Mouse (Mus musculus): ENCODE measurements around the gene Mob3a. TPM values are rescaled to one million over a fixed set of nuclear protein-coding genes. Genes with fewer than 3 reads are reported as not detected.
A peak's percentile ranks its signal among the peaks of the same experiment; 100 is the strongest.

Mob3a gene
- polyA plus RNA-seq, 1 experiment = 5.2 TPM

DNA sequence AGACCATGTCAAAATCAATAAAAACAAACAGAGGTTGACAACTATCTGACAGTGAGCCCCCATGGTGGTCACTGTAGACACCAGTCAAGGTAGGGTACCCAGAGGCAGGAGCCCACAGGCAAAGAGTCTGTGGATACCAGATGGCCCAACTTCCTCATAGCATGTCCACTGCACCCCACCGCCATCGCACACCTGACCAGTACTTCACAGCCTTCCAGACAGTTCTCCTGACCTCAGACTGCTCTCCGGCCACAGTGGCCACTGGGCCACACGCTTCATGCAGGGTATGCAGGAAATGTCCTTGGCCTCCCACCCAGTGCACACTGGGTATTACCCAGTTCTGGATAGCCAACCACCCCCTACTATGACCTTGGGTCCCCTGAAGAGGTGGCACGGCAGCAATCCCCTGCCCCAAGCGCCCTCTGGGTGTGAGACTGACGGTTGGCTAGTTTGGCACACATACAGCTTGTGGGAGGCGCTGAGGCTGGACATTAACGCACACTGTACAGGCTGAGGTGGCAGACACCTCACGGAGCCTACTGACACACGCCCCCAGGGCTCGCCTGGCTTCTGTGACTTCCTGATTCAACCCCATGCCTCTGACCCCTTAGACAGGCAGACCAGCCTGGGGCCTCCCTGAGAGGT lies 8.3 kb downstream of the Mob3a start:
- Histone ChIP-seq H3K4me3 (ENCODE audit: insufficient read depth, low read depth, low read length) (no peak overlapping the region), H3K27ac (replicated peaks; ENCODE audit: low read depth, low read length) (peak overlapping the region; percentile 89), H3K4me1 (ENCODE audit: control insufficient read depth, insufficient read depth, insufficient read length, low read length) (peaks cover 11% of the 10 kb centered on the region)

DNA sequence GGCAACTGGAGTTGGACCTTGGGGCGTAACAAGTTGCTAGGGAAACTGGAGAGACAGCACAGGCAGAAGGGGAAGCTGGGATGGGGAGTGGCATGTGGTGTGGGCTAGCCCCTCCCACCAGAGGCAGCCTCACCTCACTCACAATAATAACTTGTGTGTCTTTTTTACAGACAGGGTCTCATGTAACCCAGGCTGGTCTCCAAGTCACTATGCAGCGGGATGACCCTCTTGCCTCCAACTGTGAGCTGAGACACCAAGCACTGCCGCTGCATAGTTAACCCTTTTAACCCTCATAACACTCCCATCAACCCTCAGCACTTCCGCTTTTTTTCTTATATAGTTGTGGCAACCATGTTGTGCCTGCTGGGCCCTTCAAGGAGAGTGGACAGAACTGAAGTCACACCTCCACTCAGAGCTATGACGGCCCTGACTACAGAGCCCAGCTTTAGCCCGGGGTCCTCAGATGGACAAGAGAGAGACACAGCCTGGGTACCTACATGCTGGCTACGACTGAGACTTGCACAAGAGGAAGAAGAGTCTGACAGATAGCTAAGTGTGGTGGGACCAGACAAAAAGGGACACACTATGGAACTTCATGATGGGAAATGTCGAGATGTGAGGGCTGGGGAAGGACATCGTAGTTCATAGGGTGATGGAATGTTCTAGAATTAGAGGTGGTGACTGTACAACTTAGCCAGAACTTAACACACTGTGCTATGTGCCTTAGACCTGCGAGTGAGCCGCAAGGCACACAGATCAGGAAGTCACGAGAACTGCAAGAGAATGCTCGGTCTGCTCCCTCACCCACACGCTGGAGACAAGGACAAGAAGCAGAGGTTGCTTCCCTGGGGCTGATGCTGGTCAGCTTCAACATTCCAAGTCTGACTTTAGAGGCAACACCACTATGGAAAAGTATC lies 9.3 kb downstream of the Mob3a start:
- Histone ChIP-seq H3K4me3 (ENCODE audit: insufficient read depth, low read depth, low read length) (no peak overlapping the region), H3K27ac (replicated peaks; ENCODE audit: low read depth, low read length) (peak overlapping the region; percentile 74), H3K4me1 (ENCODE audit: control insufficient read depth, insufficient read depth, insufficient read length, low read length) (peaks cover 11% of the 10 kb centered on the region)

DNA sequence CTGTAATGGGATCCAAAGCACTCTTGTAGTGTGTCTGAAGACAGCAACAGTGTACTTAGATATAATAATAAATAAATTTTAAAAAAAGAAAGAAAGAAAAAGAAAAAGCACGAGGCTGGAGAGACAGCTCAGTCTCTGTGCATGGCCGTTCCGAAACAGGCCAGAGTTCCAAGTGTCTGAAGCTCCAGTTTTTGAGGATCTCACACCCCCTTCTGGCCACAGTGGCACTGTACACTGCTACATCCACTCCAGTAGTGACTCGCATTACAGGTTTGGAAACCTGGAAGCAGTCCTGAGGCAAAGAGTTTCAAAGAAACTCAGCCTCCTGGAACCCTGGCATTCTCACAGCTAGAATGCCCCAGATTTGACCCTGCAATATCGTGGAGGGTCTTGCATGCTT lies 13.9 kb downstream of the Mob3a start:
- H3K4me3 ChIP-seq (ENCODE audit: insufficient read depth, low read depth, low read length) = no peak overlapping the region
- H3K4me1 ChIP-seq (ENCODE audit: control insufficient read depth, insufficient read depth, insufficient read length, low read length) = no peaks in the 10 kb centered on the region
- no peak overlapping the region for H3K27ac ChIP-seq (replicated peaks; ENCODE audit: low read depth, low read length)

DNA sequence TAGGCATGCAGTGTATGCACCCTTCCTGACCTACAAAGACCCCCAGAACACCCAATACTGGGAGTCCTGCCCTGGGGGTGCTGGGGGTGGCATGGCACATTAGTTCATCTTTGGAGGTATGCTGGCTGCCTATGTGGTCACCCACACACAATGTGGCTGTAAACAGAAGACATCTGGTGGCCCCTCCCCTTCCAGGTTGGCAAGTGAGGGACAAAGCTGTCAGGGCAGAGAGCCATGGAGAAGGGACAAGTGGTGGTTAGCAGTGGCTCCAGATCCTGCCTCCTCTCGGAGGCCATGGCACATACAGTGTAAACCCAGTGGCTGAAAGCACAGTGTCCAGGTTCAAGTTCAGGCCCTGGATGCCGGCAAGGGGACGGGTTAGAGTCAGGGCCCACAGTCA lies 15.2 kb downstream of the Mob3a start:
- H3K4me3 ChIP-seq (ENCODE audit: insufficient read depth, low read depth, low read length) = no peak overlapping the region

GRCm38 (mm10) chr10:80684984-80685383 lies 16.8 kb downstream of the Mob3a start:
- Histone ChIP-seq H3K27ac (replicated peaks; ENCODE audit: low read depth, low read length) (no peak overlapping the region), H3K4me3 (ENCODE audit: insufficient read depth, low read depth, low read length) (no peak overlapping the region), H3K4me1 (ENCODE audit: control insufficient read depth, insufficient read depth, insufficient read length, low read length) (peaks cover 4% of the 10 kb centered on the region)

More for the DNA sequence above, 15.2 kb downstream of the Mob3a start:
- Histone ChIP-seq H3K4me1 (ENCODE audit: control insufficient read depth, insufficient read depth, insufficient read length, low read length) (no peaks in the 10 kb centered on the region), H3K27ac (replicated peaks; ENCODE audit: low read depth, low read length) (no peak overlapping the region)

DNA sequence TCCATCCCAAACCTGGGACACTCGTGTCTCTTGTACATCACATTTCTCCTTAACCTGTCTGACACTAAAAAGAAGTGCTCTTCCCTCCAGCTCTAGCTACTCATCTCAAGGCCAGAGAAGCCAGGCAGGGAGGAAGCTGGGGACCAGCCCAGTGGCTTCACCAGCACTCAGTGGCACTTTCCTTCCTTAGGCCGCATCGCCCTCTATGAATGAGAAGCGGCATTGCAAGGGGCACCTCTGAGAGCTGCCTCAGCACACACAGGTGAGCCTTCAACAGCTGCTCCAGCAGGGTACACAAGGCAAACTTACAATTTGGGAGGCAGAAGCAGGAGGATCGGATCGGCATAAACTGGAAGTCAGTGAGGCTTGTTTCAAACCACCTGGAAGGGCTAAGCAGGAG lies 17.6 kb downstream of the Mob3a start:
- Histone ChIP-seq H3K4me3 (ENCODE audit: insufficient read depth, low read depth, low read length) (no peak overlapping the region), H3K27ac (replicated peaks; ENCODE audit: low read depth, low read length) (no peak overlapping the region), H3K4me1 (ENCODE audit: control insufficient read depth, insufficient read depth, insufficient read length, low read length) (peaks cover 9% of the 10 kb centered on the region)

GRCm38 (mm10) chr10:80683647-80684046 lies 18.1 kb downstream of the Mob3a start:
- Histone ChIP-seq H3K27ac (replicated peaks; ENCODE audit: low read depth, low read length) (no peak overlapping the region), H3K4me1 (ENCODE audit: control insufficient read depth, insufficient read depth, insufficient read length, low read length) (peaks cover 13% of the 10 kb centered on the region), H3K4me3 (ENCODE audit: insufficient read depth, low read depth, low read length) (no peak overlapping the region)

DNA sequence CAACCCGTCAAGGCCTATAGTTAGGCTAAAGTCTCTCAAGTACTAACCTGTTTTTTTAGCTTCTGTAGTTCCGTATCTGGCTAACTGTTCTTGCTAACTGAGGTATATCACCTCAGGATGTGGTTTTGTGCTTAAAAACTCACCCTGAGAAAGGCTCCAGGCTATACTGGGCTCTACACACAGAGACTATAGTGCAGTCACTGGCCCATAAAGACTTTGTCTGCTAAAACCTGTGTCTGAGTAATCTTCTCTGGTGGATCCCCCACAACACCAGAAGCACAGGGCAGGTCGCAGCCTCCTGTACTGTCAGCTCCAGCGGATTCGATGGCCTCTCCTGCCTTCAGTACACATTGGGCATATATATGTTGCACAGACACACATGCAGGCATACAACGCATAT lies 19.8 kb downstream of the Mob3a start:
- Histone ChIP-seq H3K4me1 (ENCODE audit: control insufficient read depth, insufficient read depth, insufficient read length, low read length) (peaks cover 17% of the 10 kb centered on the region), H3K27ac (replicated peaks; ENCODE audit: low read depth, low read length) (no peak overlapping the region), H3K4me3 (ENCODE audit: insufficient read depth, low read depth, low read length) (no peak overlapping the region)

- H3K4me3 ChIP-seq (ENCODE audit: insufficient read depth, low read depth, low read length) = no peak overlapping the region
- peaks cover 17% of the 10 kb centered on the region for H3K4me1 ChIP-seq (ENCODE audit: control insufficient read depth, insufficient read depth, insufficient read length, low read length)
- H3K27ac ChIP-seq (replicated peaks; ENCODE audit: low read depth, low read length) = peak overlapping the region; percentile 96
These were observed 21.5 kb downstream of the Mob3a start for GRCm38 (mm10) chr10:80680260-80680696.

DNA sequence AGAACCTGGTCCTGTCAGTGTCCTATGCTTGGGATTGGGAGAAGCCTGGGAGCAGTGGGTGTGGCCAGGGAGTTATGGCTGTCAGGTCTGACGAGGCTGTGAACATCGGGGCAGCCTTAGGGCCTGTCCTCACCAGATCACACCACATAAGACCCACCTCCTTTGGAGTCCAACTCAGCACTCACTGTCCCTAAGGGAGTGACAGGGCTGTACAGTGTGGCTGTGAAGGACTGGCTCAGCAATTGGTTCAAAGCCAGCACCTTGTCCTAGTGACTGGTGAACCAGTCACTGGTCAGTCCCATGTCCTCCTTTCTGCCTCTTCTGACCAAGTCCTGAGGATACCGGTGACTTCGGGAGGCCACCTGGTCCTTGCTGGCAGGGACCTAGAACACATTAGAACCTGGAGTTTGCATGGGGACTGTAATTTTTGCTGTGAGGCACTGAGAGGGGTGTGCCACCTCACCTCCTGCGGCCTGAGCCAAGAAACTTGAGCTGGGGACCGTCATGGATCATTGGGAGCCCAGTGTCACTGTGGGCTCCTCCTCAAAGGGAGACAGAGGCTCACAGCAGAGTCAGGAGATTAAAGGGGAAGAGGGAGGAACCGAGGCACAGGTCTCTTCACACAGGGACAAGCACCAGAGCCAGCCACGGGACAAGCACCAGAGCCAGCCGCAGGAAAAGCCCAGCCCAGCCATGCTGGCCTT lies 22.1 kb downstream of the Mob3a start:
- Histone ChIP-seq H3K4me3 (ENCODE audit: insufficient read depth, low read depth, low read length) (no peak overlapping the region), H3K27ac (replicated peaks; ENCODE audit: low read depth, low read length) (peak overlapping the region; percentile 96), H3K4me1 (ENCODE audit: control insufficient read depth, insufficient read depth, insufficient read length, low read length) (peaks cover 17% of the 10 kb centered on the region)

DNA sequence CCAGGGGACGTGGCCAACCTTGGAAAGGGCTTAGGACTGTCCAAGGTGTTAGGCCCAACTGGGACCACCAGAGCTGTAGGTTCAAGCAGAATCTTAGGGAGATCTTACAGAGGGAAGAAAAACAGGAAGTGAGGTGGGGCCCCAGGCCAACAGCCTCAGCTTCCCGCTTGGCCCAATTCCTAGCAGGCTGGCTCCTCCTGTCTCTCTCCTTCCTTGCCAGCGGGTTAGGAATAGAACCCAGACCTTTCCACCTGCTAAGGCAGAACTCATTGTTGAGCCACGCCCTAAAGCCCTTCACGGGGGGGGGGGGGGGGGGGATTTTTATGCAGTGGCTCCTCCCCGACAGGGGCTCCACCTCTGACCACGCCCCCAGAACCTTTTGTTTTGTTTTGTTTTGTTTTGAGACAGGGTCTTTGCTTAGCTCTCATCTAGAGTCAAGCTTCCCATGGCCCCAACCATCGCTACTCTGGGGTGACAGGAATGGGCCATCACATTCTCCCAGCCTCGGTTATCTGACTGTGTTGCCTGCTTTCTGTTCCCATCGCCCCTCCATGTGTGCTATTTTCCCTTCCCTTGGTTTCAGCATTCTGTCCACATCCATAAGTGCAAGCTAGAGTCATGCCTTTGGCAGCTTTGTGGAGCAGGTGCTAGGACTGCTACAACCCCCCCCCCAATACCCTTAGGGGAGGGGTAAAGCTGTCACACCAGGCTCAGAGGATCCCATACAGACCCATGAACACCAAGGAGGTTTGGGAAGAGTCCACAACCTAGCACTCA lies 23.0 kb downstream of the Mob3a start:
- H3K27ac ChIP-seq (replicated peaks; ENCODE audit: low read depth, low read length) = peak overlapping the region; percentile 100
- peak overlapping the region; percentile 26 for H3K4me3 ChIP-seq (ENCODE audit: insufficient read depth, low read depth, low read length)
- H3K4me1 ChIP-seq (ENCODE audit: control insufficient read depth, insufficient read depth, insufficient read length, low read length) = peaks cover 17% of the 10 kb centered on the region

DNA sequence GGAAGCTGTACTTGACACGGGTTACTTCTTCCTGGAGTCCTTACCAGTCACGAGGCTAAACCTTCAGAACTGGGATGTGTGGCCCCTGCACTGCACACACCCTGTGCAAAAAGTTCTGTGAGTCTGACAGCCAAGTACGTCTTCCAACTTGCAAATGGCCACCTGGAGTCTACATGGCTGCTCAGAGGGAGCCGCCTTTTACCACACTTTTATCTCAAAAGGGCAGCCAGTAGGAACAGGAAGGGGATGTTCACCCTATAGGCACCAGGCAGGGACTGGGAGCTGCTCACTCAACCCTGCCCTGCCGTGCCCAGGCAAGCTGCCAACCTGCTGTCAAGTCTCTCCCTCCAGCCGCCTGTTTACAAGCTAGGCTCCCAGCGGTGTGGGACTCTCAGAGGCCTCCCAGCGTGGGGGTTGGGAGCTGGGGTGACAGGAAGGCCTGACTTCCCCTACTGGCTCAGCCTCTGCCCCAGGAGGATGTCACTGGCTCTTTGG lies 23.8 kb downstream of the Mob3a start, which contains the start of gene Mknk2:
Mknk2 (minus strand) TSS at position 171 of the 495 bp plus-strand sequence.
- Histone ChIP-seq H3K4me3 (ENCODE audit: insufficient read depth, low read depth, low read length) (peak within 1 kb of the TSS; percentile 68), H3K4me1 (ENCODE audit: control insufficient read depth, insufficient read depth, insufficient read length, low read length) (peaks cover 20% of the 10 kb centered on the region), H3K27ac (replicated peaks; ENCODE audit: low read depth, low read length) (peak within 1 kb of the TSS; percentile 100)

DNA sequence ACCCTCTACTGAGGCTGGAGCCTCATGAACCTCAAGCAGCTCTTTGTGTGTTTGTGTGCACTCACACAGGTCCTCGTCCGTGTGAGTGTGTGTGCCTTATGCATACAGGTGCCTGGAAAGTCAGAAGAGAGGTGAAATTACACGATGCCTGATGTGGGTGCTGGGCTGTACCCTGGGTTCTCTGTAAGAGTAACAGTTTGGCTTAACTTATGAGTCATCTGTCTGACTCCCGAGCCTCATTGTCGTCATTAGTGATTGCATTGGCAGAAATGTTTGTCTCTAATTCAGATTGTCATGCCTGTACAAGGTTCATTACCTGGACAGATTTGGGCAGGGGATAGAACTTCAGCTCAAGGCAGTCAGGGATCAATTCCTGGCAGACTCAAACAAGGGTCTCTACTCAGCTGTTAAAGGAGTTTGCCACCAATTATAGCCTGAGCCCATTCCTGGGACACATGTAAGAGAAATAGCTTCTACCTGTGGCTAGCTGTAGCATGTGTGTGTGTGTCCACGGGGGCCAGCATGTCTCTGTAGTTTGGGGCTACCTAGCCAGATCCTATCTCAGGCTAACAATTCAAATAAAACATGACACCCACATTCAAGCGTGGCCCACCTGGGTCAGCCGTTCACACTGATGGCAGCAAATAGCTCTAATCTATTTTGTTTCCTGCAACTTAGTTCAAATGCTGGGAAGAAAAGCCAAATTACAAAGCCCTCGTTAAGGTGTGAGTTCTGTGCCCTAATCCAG lies 24.5 kb downstream of the Mob3a start:
- peaks cover 22% of the 10 kb centered on the region for H3K4me1 ChIP-seq (ENCODE audit: control insufficient read depth, insufficient read depth, insufficient read length, low read length)
- H3K4me3 ChIP-seq (ENCODE audit: insufficient read depth, low read depth, low read length) = peak overlapping the region; percentile 68
- H3K27ac ChIP-seq (replicated peaks; ENCODE audit: low read depth, low read length) = peak overlapping the region; percentile 100

All from brown adipose tissue, adult 24 weeks (tissue).